Mouse (Mus musculus) forebrain, embryonic 11.5 days (tissue): ENCODE results near the gene Scgb1b15. TPM values are rescaled to one million over a fixed set of nuclear protein-coding genes. Genes with fewer than 3 reads are reported as not detected.
"Not testable (repeated sequence)": the region's sequence is repeated elsewhere in the genome, so short reads cannot be mapped to it uniquely, and the experiment has no call there.

Source experiments
- ATAC-seq: fragments of 200-750 bp; cut with Nextera tagmentation; replicated peaks from 2 replicates; pipeline ENCODE4 v1.8.0; 2017; ENCODE audit warnings: moderate TSS enrichment; ENCODE audit not compliant: low FRiP score
- DNase-seq: peaks from one replicate; pipeline ENCODE4 v3.0.0-alpha.2; 2017; ENCODE audit warnings: low spot score
- H3K27ac ChIP-seq: fragments of 300-500 bp; sonication (generic); 2 replicates; pipeline ENCODE4 v1.5.1; 2014; ENCODE audit warnings: low read depth, low read length
- H3K27me3 ChIP-seq: fragments of 300-500 bp; sonication (generic); 2 replicates; pipeline ENCODE4 v1.6.1; 2014; ENCODE audit warnings: mild to moderate bottlenecking, low read length, mixed read lengths; ENCODE audit not compliant: control insufficient read depth, insufficient read depth
- H3K36me3 ChIP-seq: fragments of 300-500 bp; sonication (generic); 2 replicates; pipeline ENCODE4 v1.6.1; 2014; ENCODE audit warnings: mild to moderate bottlenecking, low read length, moderate library complexity, mixed read lengths; ENCODE audit not compliant: control insufficient read depth, insufficient read depth
- H3K4me1 ChIP-seq: fragments of 300-500 bp; sonication (generic); replicated peaks from 2 replicates; pipeline ENCODE4 v1.6.1; 2014; ENCODE audit warnings: low read length, mixed read lengths; ENCODE audit not compliant: control insufficient read depth, insufficient read depth
- H3K4me2 ChIP-seq: fragments of 300-500 bp; sonication (generic); 2 replicates; pipeline ENCODE4 v1.6.1; 2014; ENCODE audit warnings: low read depth, mild to moderate bottlenecking, low read length, moderate library complexity, mixed read lengths; ENCODE audit not compliant: severe bottlenecking
- H3K4me3 ChIP-seq: fragments of 300-500 bp; sonication (generic); 2 replicates; pipeline ENCODE4 v1.5.1; 2014; ENCODE audit warnings: low read depth, low read length
- H3K9ac ChIP-seq: fragments of 300-500 bp; sonication (generic); 2 replicates; pipeline ENCODE4 v1.6.1; 2014; ENCODE audit warnings: low read length
- H3K9me3 ChIP-seq: fragments of 300-500 bp; sonication (generic); 2 replicates; pipeline ENCODE4 v1.6.1; 2016; ENCODE audit warnings: low read length, mixed read lengths; ENCODE audit not compliant: control insufficient read depth
- polyA plus RNA-seq: library from polyadenylated mRNA; unstranded; fragments of >200 nt; fragmentation: Nextera tagmentation; extraction: Ambion mirVana; gene quantifications from 2 replicates; pipeline ENCODE4 v1.2.1, GENCODE M21; 2014

Gene Scgb1b15
- polyA plus RNA-seq: not detected in 2 replicates

DNA sequence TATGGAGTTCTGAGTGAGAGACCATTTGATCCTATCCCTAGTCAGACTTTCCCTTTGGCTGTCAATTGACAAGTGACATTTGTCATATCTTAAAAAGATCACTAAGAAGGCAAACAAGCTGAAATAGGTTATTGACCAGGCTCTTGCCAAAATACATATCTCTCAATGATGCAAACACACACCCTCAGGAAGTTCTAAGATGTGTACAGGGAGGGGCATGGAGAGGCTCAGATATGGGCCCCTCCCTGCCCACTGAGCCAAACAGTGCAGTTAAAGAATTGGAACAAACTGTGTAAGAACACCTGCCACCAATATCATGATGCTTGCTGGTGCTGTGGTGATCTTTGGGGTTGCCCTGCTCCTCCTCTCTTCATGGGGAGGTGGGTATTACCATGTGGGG lies at the start of gene Scgb1b15:
TSS of gene Scgb1b15 (plus strand) at position 301 of the 400 bp plus-strand sequence.
- not testable (repeated sequence) for H3K4me1 ChIP-seq, H3K4me2 ChIP-seq, H3K9me3 ChIP-seq, H3K27ac ChIP-seq, H3K4me3 ChIP-seq, H3K9ac ChIP-seq, ATAC-seq, DNase-seq, H3K36me3 ChIP-seq, H3K27me3 ChIP-seq

DNA sequence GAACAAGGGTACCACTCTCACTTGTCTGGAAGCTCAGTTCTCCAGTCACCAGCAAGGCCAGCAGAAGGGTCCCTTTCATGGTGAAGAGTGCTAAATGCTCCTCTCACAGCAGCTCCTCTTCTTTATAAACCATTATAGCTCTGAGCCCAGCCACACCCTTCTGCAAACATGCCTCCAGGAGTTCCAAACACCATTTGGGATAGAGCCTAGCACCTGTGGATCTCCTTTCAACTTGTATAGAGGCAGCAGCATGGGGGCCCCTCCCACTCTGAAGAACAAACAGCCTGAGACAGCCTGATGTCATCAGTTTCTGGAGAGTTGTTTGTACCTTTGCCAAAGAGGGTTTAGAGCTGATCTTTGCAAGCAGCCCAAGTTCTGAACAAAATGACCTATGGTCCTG lies 6.8 kb upstream of the Scgb1b15 start, which contains the start of gene Scgb2b15:
TSS of gene Scgb2b15 (minus strand) at position 101 of the 400 bp plus-strand sequence.
- not testable (repeated sequence) for H3K36me3 ChIP-seq, ATAC-seq, H3K9ac ChIP-seq, H3K4me3 ChIP-seq, H3K9me3 ChIP-seq, DNase-seq, H3K4me2 ChIP-seq, H3K4me1 ChIP-seq, H3K27me3 ChIP-seq, H3K27ac ChIP-seq

Other genes starting within 250 kb of the Scgb1b15 start
- gene Scgb2b15, start 6.9 kb upstream of the Scgb1b15 start, polyA plus RNA-seq: not detected in 2 replicates
- gene Scgb2b17, start 220.0 kb downstream of the Scgb1b15 start, polyA plus RNA-seq: not detected in 2 replicates
- not detected in 2 replicates for gene Scgb1b17, start 226.9 kb downstream of the Scgb1b15 start, polyA plus RNA-seq